Mouse (Mus musculus): ENCODE data around the gene Nkd2. TPM values are rescaled to one million over a fixed set of nuclear protein-coding genes. Genes with fewer than 3 reads are reported as not detected.

Nkd2 gene
- polyA plus RNA-seq, 1 experiment from 2014 or later = 12.3 TPM

DNA sequence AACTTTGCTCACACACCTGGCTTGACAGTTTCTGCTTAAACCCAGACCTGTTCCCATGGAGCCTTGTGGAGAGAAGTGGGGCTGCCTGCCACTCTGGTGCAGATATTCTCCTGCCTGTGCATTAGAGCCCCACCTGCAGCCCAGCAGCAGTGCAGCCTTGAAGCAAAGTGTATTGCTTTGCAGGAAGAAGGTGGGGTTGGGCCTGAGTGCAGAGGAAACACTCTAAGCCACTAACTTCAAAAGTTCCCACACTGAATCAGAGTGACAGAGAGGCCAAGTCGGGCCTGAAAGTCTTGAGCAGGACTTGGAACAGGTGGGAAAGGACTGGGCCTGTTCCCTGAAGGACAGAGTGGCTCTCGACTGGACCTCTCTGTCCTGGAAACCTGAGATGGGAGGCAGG lies 74.8 kb downstream of the Nkd2 start:
- H3K27ac ChIP-seq (ENCODE audit: low read depth, low read length) = no peak overlapping the region

GRCm38 (mm10) chr13:73771131-73771530 lies 76.3 kb downstream of the Nkd2 start:
- Histone ChIP-seq H3K4me1 (replicated peaks; ENCODE audit: control insufficient read depth, insufficient read depth, low read length) (peaks cover 3% of the 10 kb centered on the region; the same call in 1 of the 2 replicates), H3K36me3 (ENCODE audit: control insufficient read depth, insufficient read depth, low read length) (no peaks in the 10 kb centered on the region; the same call in none of the 2 replicates), H3K4me2 (ENCODE audit: low read depth, low read length, severe bottlenecking) (no peak overlapping the region), H3K27me3 (ENCODE audit: control insufficient read depth, insufficient read depth, low read length) (no peaks in the 10 kb centered on the region), H3K4me3 (ENCODE audit: low read depth, low read length) (no peak overlapping the region), H3K9me3 (ENCODE audit: control insufficient read depth, low read length) (no peaks in the 10 kb centered on the region), H3K27ac (ENCODE audit: low read depth, low read length) (no peak overlapping the region), H3K9ac (ENCODE audit: low read length) (no peak overlapping the region)
- WGBS = 66% methylated on average over 3 of the region's 3 CpGs
- ATAC-seq (replicated peaks; ENCODE audit: low FRiP score) (no peak), DNase-seq (ENCODE audit: low spot score) (no peak)

More for the DNA sequence above, 74.8 kb downstream of the Nkd2 start:
- 62% methylated on average over 2 of the region's 2 CpGs for WGBS
- Histone ChIP-seq H3K9me3 (ENCODE audit: control insufficient read depth, low read length) (no peaks in the 10 kb centered on the region), H3K4me3 (ENCODE audit: low read depth, low read length) (no peak overlapping the region), H3K36me3 (ENCODE audit: control insufficient read depth, insufficient read depth, low read length) (no peaks in the 10 kb centered on the region; the same call in none of the 2 replicates), H3K27me3 (ENCODE audit: control insufficient read depth, insufficient read depth, low read length) (no peaks in the 10 kb centered on the region), H3K4me2 (ENCODE audit: low read depth, low read length, severe bottlenecking) (no peak overlapping the region), H3K9ac (ENCODE audit: low read length) (no peak overlapping the region), H3K4me1 (replicated peaks; ENCODE audit: control insufficient read depth, insufficient read depth, low read length) (no peaks in the 10 kb centered on the region)
- DNase-seq (ENCODE audit: low spot score) = no peak
- ATAC-seq (replicated peaks; ENCODE audit: low FRiP score) = no peak

GRCm38 (mm10) chr13:73769916-73770682 lies 77.3 kb downstream of the Nkd2 start:
- no peaks in the 10 kb centered on the region for H3K9me3 ChIP-seq (ENCODE audit: control insufficient read depth, low read length)
- no peak overlapping the region for H3K4me2 ChIP-seq (ENCODE audit: low read depth, low read length, severe bottlenecking)
- WGBS = 89% methylated on average over 4 of the region's 4 CpGs
- peaks cover 11% of the 10 kb centered on the region for H3K4me1 ChIP-seq (replicated peaks; ENCODE audit: control insufficient read depth, insufficient read depth, low read length)
- no peak overlapping the region for H3K27ac ChIP-seq (ENCODE audit: low read depth, low read length)
- H3K9ac ChIP-seq (ENCODE audit: low read length) = no peak overlapping the region
- H3K4me3 ChIP-seq (ENCODE audit: low read depth, low read length) = no peak overlapping the region
- ATAC-seq (replicated peaks; ENCODE audit: low FRiP score) = no peak
- no peaks in the 10 kb centered on the region for H3K27me3 ChIP-seq (ENCODE audit: control insufficient read depth, insufficient read depth, low read length)
- no peaks in the 10 kb centered on the region; the same call in none of the 2 replicates for H3K36me3 ChIP-seq (ENCODE audit: control insufficient read depth, insufficient read depth, low read length)
- DNase-seq (ENCODE audit: low spot score) = no peak

Other genes starting within 250 kb of the Nkd2 start
- gene Clptm1l, start 243.6 kb downstream of the Nkd2 start, polyA plus RNA-seq (2014; fragmentation: Nextera tagmentation; extraction: Ambion mirVana) = 108 and 122 TPM in 2 replicates
- gene Tert, start 220.7 kb downstream of the Nkd2 start, polyA plus RNA-seq (2014; fragmentation: Nextera tagmentation; extraction: Ambion mirVana) = 5.7 and 7.1 TPM in 2 replicates
- not detected in 2 replicates for gene Slc6a18, start 169.6 kb downstream of the Nkd2 start, polyA plus RNA-seq (2014; fragmentation: Nextera tagmentation; extraction: Ambion mirVana)
- not detected in 2 replicates for gene Slc6a19, start 142.8 kb downstream of the Nkd2 start, polyA plus RNA-seq (2014; fragmentation: Nextera tagmentation; extraction: Ambion mirVana)
- 55.6 and 60.2 TPM in 2 replicates for gene Slc12a7, start 114.5 kb downstream of the Nkd2 start, polyA plus RNA-seq (2014; fragmentation: Nextera tagmentation; extraction: Ambion mirVana)
- gene Trip13, start 90.2 kb upstream of the Nkd2 start, polyA plus RNA-seq (2014; fragmentation: Nextera tagmentation; extraction: Ambion mirVana) = 59.9 and 60.0 TPM in 2 replicates
- 73.2 and 73.4 TPM in 2 replicates for gene Brd9, start 90.2 kb upstream of the Nkd2 start, polyA plus RNA-seq (2014; fragmentation: Nextera tagmentation; extraction: Ambion mirVana)
- not detected in 2 replicates for gene Zdhhc11, start 116.2 kb upstream of the Nkd2 start, polyA plus RNA-seq (2014; fragmentation: Nextera tagmentation; extraction: Ambion mirVana)
- gene Tppp, start 161.8 kb upstream of the Nkd2 start, polyA plus RNA-seq (2014; fragmentation: Nextera tagmentation; extraction: Ambion mirVana) = 3.3 and 3.6 TPM in 2 replicates
- 24.6 and 26.1 TPM in 2 replicates for gene Cep72, start 214.7 kb upstream of the Nkd2 start, polyA plus RNA-seq (2014; fragmentation: Nextera tagmentation; extraction: Ambion mirVana)

Measured in forebrain, embryonic 11.5 days (tissue).